Mouse (Mus musculus) left cerebral cortex, adult 2 months (tissue): ENCODE measurements around the gene Ugt1a8. TPM values are rescaled to one million over a fixed set of nuclear protein-coding genes. Genes with fewer than 3 reads are reported as not detected.
A peak's percentile ranks its signal among the peaks of the same experiment; 100 is the strongest.
"Not testable (repeated sequence)": the region's sequence is repeated elsewhere in the genome, so short reads cannot be mapped to it uniquely, and the experiment has no call there.

Source experiments
- DNase-seq, 2 experiments: peaks; one replicate each; pipeline ENCODE4 v3.0.0; 2021 to 2022; ENCODE audit warnings: low spot score in 2 of 2, mixed read lengths in 1 of 2; ENCODE audit errors: extremely low spot score in 1 of 2
- H3K27ac ChIP-seq: fragments of 200-600 bp; 2 replicates; pipeline ENCODE4 v1.8.1; 2022
- H3K4me3 ChIP-seq: fragments of 200-600 bp; 2 replicates; pipeline ENCODE4 v1.8.1; 2022
- CTCF ChIP-seq: fragments of 200-600 bp; IDR thresholded peaks from 2 replicates; pipeline ENCODE4 v1.8.1; 2022; ENCODE audit warnings: antibody characterized with exemption, mild to moderate bottlenecking, moderate library complexity
- intact Hi-C: fragments of 180-260 bp; cut with DNase I; formaldehyde crosslinking; loops from one replicate; pipeline ENCODE4 v1.15.1; 2025
- total RNA-seq, 2 experiments: library from RNA; stranded (reverse); gene quantifications; 2 replicates each; pipeline ENCODE4 v1.2.3; 2021

Gene Ugt1a8
- total RNA-seq, 2 experiments from 2014 or later: not detected

- DNase-seq, intact Hi-C loops: not testable (repeated sequence)
- TF ChIP-seq CTCF: peak; percentile 21
Measured at GRCm38 (mm10) chr1:88094270-88094676, 6.7 kb downstream of the Ugt1a8 start.

GRCm38 (mm10) chr1:88094941-88095492 is 7.4 kb downstream of the Ugt1a8 start, which contains the start of gene Ugt1a7c:
Gene Ugt1a7c, plus strand, starts transcription at chr1:88095062.
- no peak for DNase-seq
- intact Hi-C loops: no loop called here
- no peak for TF ChIP-seq CTCF
- no peak within 1 kb of the TSS for H3K4me3 ChIP-seq
- no peak within 1 kb of the TSS for H3K27ac ChIP-seq

More at GRCm38 (mm10) chr1:88094270-88094676, 6.7 kb downstream of the Ugt1a8 start:
- H3K27ac ChIP-seq, H3K4me3 ChIP-seq: not testable (repeated sequence)

GRCm38 (mm10) chr1:88098546-88098945 is 10.9 kb downstream of the Ugt1a8 start:
- H3K4me3 ChIP-seq, DNase-seq, intact Hi-C loops, H3K27ac ChIP-seq: not testable (repeated sequence)

- DNase-seq, H3K27ac ChIP-seq, H3K4me3 ChIP-seq, intact Hi-C loops: not testable (repeated sequence)
Measured at GRCm38 (mm10) chr1:88099691-88100090, 12.1 kb downstream of the Ugt1a8 start.

- DNase-seq, H3K4me3 ChIP-seq, intact Hi-C loops, H3K27ac ChIP-seq: not testable (repeated sequence)
Measured at GRCm38 (mm10) chr1:88103019-88103418, 15.4 kb downstream of the Ugt1a8 start, which contains the start of gene Ugt1a6b. Gene Ugt1a6b, plus strand, starts transcription at chr1:88103252.

DNA sequence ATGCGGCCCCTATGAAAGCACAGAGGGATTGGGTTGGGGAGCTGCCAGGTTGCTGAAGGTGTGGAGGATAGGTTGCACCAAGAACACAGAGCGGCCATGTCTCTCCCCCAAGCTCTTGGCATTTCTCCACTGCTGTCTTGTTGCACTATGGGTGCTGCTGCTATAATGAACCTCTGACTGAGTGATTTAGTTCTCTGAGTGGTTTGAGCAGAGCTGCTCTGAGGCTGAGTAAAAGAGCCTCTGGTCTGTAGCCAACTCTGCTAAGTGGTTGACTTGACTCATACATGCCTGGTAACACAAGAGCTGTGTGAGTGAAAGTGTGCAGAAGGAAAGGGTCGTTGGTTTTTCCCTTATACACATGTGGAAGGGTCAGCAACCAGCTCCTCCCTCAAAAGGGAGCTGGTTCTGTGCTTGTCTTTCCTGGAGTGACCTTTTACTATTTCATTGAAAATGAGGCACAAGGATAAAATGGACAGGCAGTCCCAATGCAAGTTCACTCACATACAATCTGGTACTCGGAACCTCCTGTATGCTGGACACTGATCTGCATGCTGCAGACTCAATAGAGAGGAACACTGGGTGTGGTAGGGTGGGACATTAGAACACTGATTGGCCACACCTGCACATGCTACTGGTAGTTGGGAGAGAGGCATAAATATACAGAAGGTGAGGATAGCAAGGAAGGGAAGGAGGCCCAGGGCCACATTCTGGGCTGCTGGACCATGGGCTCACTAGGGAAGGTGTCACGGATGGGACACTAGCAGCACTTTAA is 16.3 kb downstream of the Ugt1a8 start:
- DNase-seq, intact Hi-C loops, H3K27ac ChIP-seq, H3K4me3 ChIP-seq: not testable (repeated sequence)

DNA sequence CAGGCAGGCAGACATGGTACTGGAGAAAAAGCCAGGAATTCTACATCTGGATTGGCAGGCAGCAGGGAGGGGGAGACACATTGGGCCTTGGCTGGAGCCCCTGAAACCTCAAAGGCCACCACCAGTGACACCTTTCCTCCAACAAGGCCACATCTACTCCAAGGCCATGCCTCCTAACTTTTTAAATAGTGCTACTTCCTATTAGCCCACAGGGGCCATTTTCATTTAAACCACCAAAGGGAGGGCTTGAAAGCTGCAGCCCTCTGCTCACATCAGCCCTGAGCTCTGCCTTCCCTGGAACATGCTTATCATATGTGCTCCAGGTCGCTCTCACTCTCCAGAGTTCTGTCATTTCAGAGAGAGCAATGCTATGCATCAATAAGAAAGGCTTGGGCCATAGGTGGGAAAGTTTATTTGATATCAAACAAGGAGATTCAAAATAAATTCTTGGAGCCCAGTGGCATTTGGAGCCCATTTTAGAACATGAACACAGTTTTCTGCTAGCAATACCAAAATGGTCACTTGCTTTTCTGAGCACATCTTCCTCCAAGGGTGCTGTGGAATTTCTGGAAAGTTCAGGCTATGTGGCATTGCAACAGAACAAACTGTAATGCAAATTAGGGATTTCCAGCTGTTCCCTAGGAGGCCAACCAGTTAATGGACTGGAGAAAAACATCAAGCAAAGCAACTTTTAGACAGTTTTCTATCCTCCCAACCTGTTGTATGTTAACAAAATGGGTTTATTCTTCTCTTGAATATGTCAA is 17.2 kb downstream of the Ugt1a8 start:
- Histone ChIP-seq H3K4me3 (no peak overlapping the region), H3K27ac (no peak overlapping the region)
- intact Hi-C loops: no loop called here
- no peak for DNase-seq
- no peak for TF ChIP-seq CTCF

DNA sequence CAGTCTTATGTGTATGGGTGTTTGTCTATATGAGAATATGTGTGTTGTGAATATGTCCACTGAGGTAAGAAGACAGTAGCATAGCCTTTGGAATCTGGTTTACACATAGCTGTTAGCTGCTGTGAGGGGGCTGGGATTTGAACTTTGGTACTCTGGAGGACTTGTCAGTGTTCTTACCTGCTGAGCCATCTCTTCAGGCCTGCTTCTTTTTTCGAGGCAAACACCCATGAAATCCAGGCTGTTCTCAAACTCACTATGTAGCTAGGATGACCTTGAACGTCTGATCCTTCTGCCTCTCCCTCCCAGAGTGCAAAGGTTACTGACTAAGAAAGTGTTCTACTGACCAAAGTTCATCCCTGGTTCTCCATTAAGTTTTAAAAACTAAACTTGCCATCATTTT is 18.0 kb downstream of the Ugt1a8 start:
- intact Hi-C loops: no loop called here
- no peak for DNase-seq
- Histone ChIP-seq H3K27ac (no peak overlapping the region), H3K4me3 (no peak overlapping the region)
- TF ChIP-seq CTCF: no peak

DNA sequence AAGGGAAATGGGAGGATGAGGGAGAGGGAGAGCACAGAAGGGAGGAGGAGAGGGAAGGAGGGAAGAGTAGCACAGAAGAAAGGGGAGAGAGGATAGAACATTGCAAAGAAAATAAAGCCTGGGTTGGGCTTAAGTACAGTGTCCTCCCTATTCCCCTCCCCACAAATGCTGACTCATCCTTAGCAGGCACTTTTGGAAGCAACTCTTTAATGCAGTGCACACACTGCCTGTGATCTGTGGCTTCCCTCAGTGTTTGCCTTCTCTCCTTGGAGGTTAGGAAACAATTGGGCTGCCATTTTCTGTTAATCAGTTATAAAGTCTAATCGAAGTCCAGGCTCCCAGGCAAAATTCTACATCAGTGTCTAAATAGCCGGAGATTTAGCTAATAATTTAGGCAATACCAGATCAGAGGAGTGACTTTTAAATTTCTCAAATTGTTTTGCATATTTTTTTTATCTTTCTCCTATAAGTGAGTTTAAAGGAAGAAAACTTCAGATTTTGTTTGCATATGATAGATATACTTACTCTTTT is 21.5 kb downstream of the Ugt1a8 start:
- intact Hi-C loops, H3K27ac ChIP-seq, DNase-seq, H3K4me3 ChIP-seq: not testable (repeated sequence)

GRCm38 (mm10) chr1:88109604-88110003 is 22.0 kb downstream of the Ugt1a8 start:
- DNase-seq, H3K4me3 ChIP-seq, H3K27ac ChIP-seq: not testable (repeated sequence)
- intact Hi-C loops: loop anchor here (10.0 kb wide), 1 partner anchor 95 kb away; no protein-coding TSS in a partner anchor

GRCm38 (mm10) chr1:88112769-88113168 is 25.2 kb downstream of the Ugt1a8 start:
- H3K4me3 ChIP-seq, DNase-seq, H3K27ac ChIP-seq: not testable (repeated sequence)
- intact Hi-C loops: loop anchor here (10.0 kb wide), 1 partner anchor 98 kb away; no protein-coding TSS in a partner anchor

DNA sequence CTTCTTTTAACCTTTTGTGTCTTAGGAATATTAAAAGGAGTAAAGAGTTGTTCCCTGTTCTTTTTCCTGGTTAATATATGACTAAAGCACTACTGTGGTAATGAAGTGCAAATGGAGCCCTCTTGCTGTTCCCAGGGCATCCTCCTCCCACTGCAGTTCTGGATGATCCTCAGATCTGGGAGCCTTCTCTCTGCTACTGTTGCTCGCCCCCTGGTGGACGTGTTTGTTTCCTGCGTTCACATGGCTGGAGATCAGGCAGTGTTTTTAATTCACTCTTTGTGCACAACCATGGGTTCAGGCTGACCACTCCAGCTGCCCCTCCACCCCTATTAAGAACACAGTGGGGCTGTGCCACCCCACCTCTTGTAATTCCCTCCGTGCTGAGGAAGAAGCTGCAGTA is 32.9 kb downstream of the Ugt1a8 start:
- H3K27ac ChIP-seq, H3K4me3 ChIP-seq, DNase-seq, intact Hi-C loops: not testable (repeated sequence)
- peak; percentile 19 for TF ChIP-seq CTCF
